Mouse (Mus musculus) MEL (cell line): ENCODE measurements around the gene Mark2. TPM values are rescaled to one million over a fixed set of nuclear protein-coding genes. Genes with fewer than 3 reads are reported as not detected.

ENCODE experiments used
- DNase-seq: peaks from one replicate; pipeline ENCODE4 v3.0.0; 2011; ENCODE audit warnings: low read depth, low spot score
- H3K27ac ChIP-seq: 2 replicates; pipeline ENCODE4 v1.5.1; 2012; ENCODE audit warnings: low read depth, mild to moderate bottlenecking, control low read depth, low read length, moderate library complexity; ENCODE audit not compliant: control insufficient read depth
- H3K27me3 ChIP-seq, 2 experiments: fragments of 150-350 bp in 1 of 2; sonication (generic) in 1 of 2; 2 replicates each; pipeline ENCODE4 v1.6.1; 2012; ENCODE audit warnings: low read length in 2 of 2, mild to moderate bottlenecking in 2 of 2, improper control_type of control experiment in 1 of 2, moderate library complexity in 1 of 2; ENCODE audit not compliant: insufficient read depth in 2 of 2, control insufficient read depth in 1 of 2
- H3K36me3 ChIP-seq, 2 experiments: 2 replicates each; pipeline ENCODE4 v1.6.1; 2012 to 2014; ENCODE audit warnings: low read length in 2 of 2, improper control_type of control experiment in 1 of 2, inconsistent platforms in 1 of 2, mild to moderate bottlenecking in 1 of 2; ENCODE audit not compliant: insufficient read depth in 2 of 2, control insufficient read depth in 1 of 2
- H3K4me1 ChIP-seq, 2 experiments: fragments of 150-350 bp in 1 of 2; sonication (generic) in 1 of 2; 2 replicates each; pipeline ENCODE4 v1.6.1; 2012; ENCODE audit warnings: low read length in 2 of 2, improper control_type of control experiment in 1 of 2, mild to moderate bottlenecking in 1 of 2; ENCODE audit not compliant: insufficient read depth in 2 of 2, control insufficient read depth in 1 of 2
- H3K4me3 ChIP-seq, 2 experiments: fragments of 150-350 bp in 1 of 2; sonication (generic) in 1 of 2; 2 replicates each; pipeline ENCODE4 v1.5.1; 2012; ENCODE audit warnings: low read depth in 2 of 2, low read length in 2 of 2, mild to moderate bottlenecking in 2 of 2, moderate library complexity in 2 of 2, control low read depth in 1 of 2, improper control_type of control experiment in 1 of 2; ENCODE audit not compliant: control insufficient read depth in 1 of 2, insufficient read depth in 1 of 2
- H3K79me2 ChIP-seq: 2 replicates; pipeline ENCODE4 v1.6.1; 2012; ENCODE audit warnings: mild to moderate bottlenecking, low read length, moderate library complexity; ENCODE audit not compliant: control insufficient read depth, poor library complexity, insufficient read depth
- H3K9ac ChIP-seq: 2 replicates; pipeline ENCODE4 v1.6.1; 2012; ENCODE audit warnings: low read depth, mild to moderate bottlenecking, control low read depth, low read length, moderate library complexity; ENCODE audit not compliant: control insufficient read depth, poor library complexity, severe bottlenecking
- H3K9me3 ChIP-seq: fragments of 150-350 bp; sonication (generic); replicated peaks from 2 replicates; pipeline ENCODE4 v1.6.1; 2012; ENCODE audit warnings: mild to moderate bottlenecking, low read length, improper control_type of control experiment, moderate library complexity; ENCODE audit not compliant: insufficient read depth
- CHD2 ChIP-seq: IDR thresholded peaks from 2 replicates; pipeline ENCODE4 v1.6.1; 2011; ENCODE audit warnings: low read length, improper control_type of control experiment
- CTCF ChIP-seq, 3 experiments: IDR thresholded peaks in 2 of 3; conservative IDR thresholded peaks in 1 of 3; 2 replicates each; pipeline ENCODE4 v1.5.1; 2011 to 2012; ENCODE audit warnings: low read length in 3 of 3, low read depth in 2 of 3, mild to moderate bottlenecking in 2 of 3, improper control_type of control experiment in 1 of 3, inconsistent platforms in 1 of 3, mixed read lengths in 1 of 3, moderate library complexity in 1 of 3; ENCODE audit not compliant: control insufficient read depth in 1 of 3, insufficient read depth in 1 of 3, poor library complexity in 1 of 3, severe bottlenecking in 1 of 3
- EP300 ChIP-seq, 2 experiments: IDR thresholded peaks; 2 replicates each; pipeline ENCODE4 v1.6.1; 2011; ENCODE audit warnings: improper control_type of control experiment in 2 of 2, low read length in 2 of 2, low read depth in 1 of 2, mild to moderate bottlenecking in 1 of 2
- KAT2A ChIP-seq: conservative IDR thresholded peaks from 2 replicates; pipeline ENCODE4 v1.6.1; 2012; ENCODE audit warnings: low read depth, low read length, improper control_type of control experiment, inconsistent platforms
- MAFK ChIP-seq: IDR thresholded peaks from 2 replicates; pipeline ENCODE4 v1.6.1; 2011; ENCODE audit warnings: low read depth, mild to moderate bottlenecking, low read length, improper control_type of control experiment, borderline replicate concordance
- MEF2A ChIP-seq: IDR thresholded peaks from 2 replicates; pipeline ENCODE4 v1.6.1; 2014; ENCODE audit warnings: low read depth, mild to moderate bottlenecking, inconsistent platforms, low read length, improper control_type of control experiment; ENCODE audit not compliant: poor library complexity, insufficient replicate concordance, severe bottlenecking; ENCODE audit errors: extremely low read depth
- MXI1 ChIP-seq: IDR thresholded peaks from 2 replicates; pipeline ENCODE4 v1.6.1; 2011; ENCODE audit warnings: mild to moderate bottlenecking, low read depth, low read length, improper control_type of control experiment
- MYB ChIP-seq: IDR thresholded peaks from 2 replicates; pipeline ENCODE4 v1.6.1; 2011; ENCODE audit warnings: mild to moderate bottlenecking, low read depth, low read length, improper control_type of control experiment
- NRF1 ChIP-seq: IDR thresholded peaks from 2 replicates; pipeline ENCODE4 v1.6.1; 2014; ENCODE audit warnings: low read depth, mild to moderate bottlenecking, inconsistent platforms, low read length, improper control_type of control experiment, moderate library complexity; ENCODE audit not compliant: poor library complexity, insufficient read depth, severe bottlenecking
- RCOR1 ChIP-seq: IDR thresholded peaks from 2 replicates; pipeline ENCODE4 v1.6.1; 2012; ENCODE audit warnings: low read depth, mild to moderate bottlenecking, inconsistent platforms, low read length, improper control_type of control experiment
- TAL1 ChIP-seq: IDR thresholded peaks from 2 replicates; pipeline ENCODE4 v1.6.1; 2012; ENCODE audit warnings: mild to moderate bottlenecking, inconsistent platforms, low read length, moderate library complexity, mixed read lengths
- TCF12 ChIP-seq: IDR thresholded peaks from 2 replicates; pipeline ENCODE4 v1.6.1; 2014; ENCODE audit warnings: low read depth, mild to moderate bottlenecking, inconsistent platforms, low read length, improper control_type of control experiment, moderate library complexity
- UBTF ChIP-seq: IDR thresholded peaks from 2 replicates; pipeline ENCODE4 v1.6.1; 2012; ENCODE audit warnings: low read depth, mild to moderate bottlenecking, inconsistent platforms, low read length, improper control_type of control experiment, moderate library complexity, borderline replicate concordance; ENCODE audit not compliant: insufficient read depth
- USF2 ChIP-seq, 2 experiments: IDR thresholded peaks; 2 replicates each; pipeline ENCODE4 v1.6.1; 2011 to 2012; ENCODE audit warnings: improper control_type of control experiment in 2 of 2, low read length in 2 of 2, borderline replicate concordance in 1 of 2, inconsistent platforms in 1 of 2, low read depth in 1 of 2, mild to moderate bottlenecking in 1 of 2; ENCODE audit not compliant: insufficient read depth in 1 of 2
- ZC3H11A ChIP-seq: IDR thresholded peaks from 2 replicates; pipeline ENCODE4 v1.6.1; 2012; ENCODE audit warnings: low read depth, mild to moderate bottlenecking, inconsistent platforms, low read length, improper control_type of control experiment
- polyA plus RNA-seq, 2 experiments: library from polyadenylated mRNA; stranded (reverse) in 1 of 2; unstranded in 1 of 2; fragments of >175 nt in 1 of 2; fragments of >200 nt in 1 of 2; gene quantifications; 2 replicates each; pipeline versions ENCODE4 v1.2.1 to v1.2.4; 2012; ENCODE audit warnings: low replicate concordance in 2 of 2, low read depth in 1 of 2; ENCODE audit not compliant: insufficient read length in 2 of 2, insufficient read depth in 1 of 2, missing spikeins in 1 of 2
- total RNA-seq: library from RNA; depleted of rRNA; stranded (reverse); fragments of 300-350 nt; gene quantifications from 2 replicates; pipeline ENCODE4 v1.2.3, GENCODE M21; 2012

Mark2 gene
- total and polyA plus RNA-seq, 3 experiments: 36.1 to 72.4 TPM; not detected in 1

DNA sequence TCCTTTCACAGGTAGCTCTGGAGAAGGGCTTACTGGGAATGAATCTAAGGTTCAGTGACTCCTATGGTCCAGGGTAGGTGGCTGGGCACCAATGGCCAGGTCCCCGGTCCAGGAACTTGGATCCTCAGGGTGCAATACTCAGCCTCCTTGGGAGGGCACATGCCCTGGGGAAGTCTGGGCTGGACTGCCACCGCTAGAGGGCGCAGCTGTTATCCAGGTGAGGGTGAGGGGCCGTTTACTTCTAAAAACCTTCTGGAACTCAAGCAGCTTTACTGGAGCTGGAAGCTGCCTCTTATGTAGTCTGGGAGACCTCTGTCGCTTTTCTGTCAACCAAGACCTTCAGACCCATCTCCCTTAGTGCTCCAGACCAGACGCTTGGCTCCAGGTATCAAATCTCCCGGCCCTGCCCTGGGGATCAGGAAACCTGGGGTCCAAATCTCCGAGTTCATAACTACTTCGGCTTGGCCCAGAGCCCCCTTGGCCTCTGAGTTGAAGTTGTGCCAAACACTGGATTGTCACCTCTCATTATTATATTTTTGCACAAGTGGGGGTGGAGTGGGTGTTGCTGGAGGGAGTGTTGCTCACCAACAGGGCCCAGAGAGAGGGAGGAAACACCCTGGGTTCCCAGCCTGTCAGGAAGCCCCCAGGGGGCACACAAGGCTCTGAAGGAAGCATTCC lies 77.4 kb downstream of the Mark2 start (continued):
- TF ChIP-seq TAL1 (no peak), MEF2A (no peak), MXI1 (peak; percentile 60), MYB (no peak), USF2 (IDR thresholded peaks at IDR 0.05; ENCODE audit: borderline replicate concordance in 1 of 2, insufficient read depth in 1 of 2, low read depth in 1 of 2, low read length in 2 of 2) (no peak), TCF12 (no peak), MAFK (no peak), ZC3H11A (peak; percentile 83), KAT2A (no peak), EP300 (IDR thresholded peaks at IDR 0.05; ENCODE audit: low read depth in 1 of 2, low read length in 2 of 2) (no peak), CHD2 (no peak), UBTF (no peak), RCOR1 (no peak)

DNA sequence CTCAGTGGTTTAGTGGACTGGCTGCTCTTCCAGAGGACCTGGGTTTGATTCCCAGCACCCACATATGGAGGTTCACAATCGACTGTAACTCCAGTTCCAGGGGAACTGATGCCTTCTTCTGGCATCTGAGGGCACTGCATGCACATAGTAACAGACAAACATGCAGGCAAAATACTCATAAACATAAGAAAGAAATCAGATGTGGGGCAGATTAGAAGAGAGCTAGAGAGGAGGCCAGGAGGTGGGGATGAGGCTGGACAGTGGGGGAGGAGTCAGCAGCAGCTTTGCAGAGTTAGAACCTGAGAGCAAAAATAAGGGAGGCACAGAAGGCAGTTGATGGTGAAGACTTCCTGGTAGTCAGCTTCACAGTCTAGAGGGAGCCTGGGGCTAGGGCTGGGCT lies 79.1 kb downstream of the Mark2 start:
- Histone ChIP-seq H3K9me3 (no peaks in the 10 kb centered on the region), H3K36me3 (peaks cover 0 to 4% of the 10 kb centered on the region in 2 experiments; a peak in 1 of 4 replicates), H3K27me3 (no peaks in the 10 kb centered on the region), H3K4me3 (no peak overlapping the region)
- DNase-seq: no peak
- TF ChIP-seq MAFK: no peak
- TF ChIP-seq MYB: no peak
- TF ChIP-seq NRF1: no peak
- TF ChIP-seq KAT2A: no peak
- TF ChIP-seq CTCF (IDR thresholded peaks at IDR 0.05 in 2 of 3, conservative IDR thresholded peaks at IDR 0.05 in 1 of 3; ENCODE audit: control insufficient read depth in 1 of 3, insufficient read depth in 1 of 3, low read depth in 2 of 3, low read length in 3 of 3, poor library complexity in 1 of 3, severe bottlenecking in 1 of 3): no peak; a peak in 1 of 6 replicates
- TF ChIP-seq TAL1: no peak
- TF ChIP-seq TCF12: no peak
- no peak for TF ChIP-seq EP300 (IDR thresholded peaks at IDR 0.05; ENCODE audit: low read depth in 1 of 2, low read length in 2 of 2)
- TF ChIP-seq, all 39 proteins: peak for 0
- Histone ChIP-seq H3K9ac (no peak overlapping the region), H3K4me1 (peaks cover 0 to 20% of the 10 kb centered on the region in 2 experiments; a peak in 3 of 4 replicates), H3K27ac (no peak overlapping the region), H3K79me2 (no peaks in the 10 kb centered on the region)
